Mouse (Mus musculus): ENCODE results near the gene Helz. TPM values are rescaled to one million over a fixed set of nuclear protein-coding genes. Genes with fewer than 3 reads are reported as not detected.

The Helz gene
- polyA plus RNA-seq, 1 experiment from 2014 or later, result 3.3 TPM

GRCm38 (mm10) chr11:107683544-107684465 is 136.1 kb downstream of the Helz start:
- TF ChIP-seq CTCF (IDR thresholded peaks at IDR 0.05; ENCODE audit: low read depth), result no peak
- TF ChIP-seq EP300 (IDR thresholded peaks at IDR 0.05; ENCODE audit: low read depth), result no peak
- Histone ChIP-seq H3K36me3 (replicated peaks; ENCODE audit: insufficient read depth, low read length) (peaks cover 24% of the 10 kb centered on the region), H3K9me3 (ENCODE audit: low read length) (no peaks in the 10 kb centered on the region), H3K27me3 (ENCODE audit: insufficient read depth, low read length) (no peaks in the 10 kb centered on the region), H3K4me3 (ENCODE audit: low read depth, low read length) (no peak overlapping the region), H3K4me2 (ENCODE audit: low read depth, low read length) (no peak overlapping the region), H3K27ac (ENCODE audit: low read depth) (no peak overlapping the region), H3K9ac (replicated peaks) (no peak overlapping the region), H3K4me1 (ENCODE audit: insufficient read depth) (no peaks in the 10 kb centered on the region)
- WGBS (ENCODE audit: insufficient replicate concordance), result 88% methylated on average over 19 of the region's 19 CpGs
- ATAC-seq, result no peak
- DNase-seq, result no peak

- Histone ChIP-seq H3K9me3 (ENCODE audit: low read length) (no peaks in the 10 kb centered on the region), H3K27me3 (ENCODE audit: insufficient read depth, low read length) (no peaks in the 10 kb centered on the region), H3K4me1 (ENCODE audit: insufficient read depth) (0 out of 2 replicates have a peak, but pooled peaks cover 2% of the 10 kb centered on the region), H3K4me2 (ENCODE audit: low read depth, low read length) (no peak overlapping the region), H3K36me3 (replicated peaks; ENCODE audit: insufficient read depth, low read length) (peaks cover 24% of the 10 kb centered on the region), H3K27ac (ENCODE audit: low read depth) (no peak overlapping the region), H3K9ac (replicated peaks) (no peak overlapping the region), H3K4me3 (ENCODE audit: low read depth, low read length) (no peak overlapping the region)
- ATAC-seq (no peak), DNase-seq (no peak)
- no peak for TF ChIP-seq CTCF (IDR thresholded peaks at IDR 0.05; ENCODE audit: low read depth)
- TF ChIP-seq EP300 (IDR thresholded peaks at IDR 0.05; ENCODE audit: low read depth), result no peak
- WGBS (ENCODE audit: insufficient replicate concordance), result 88% methylated on average over 20 of the region's 20 CpGs
These were observed 138.6 kb downstream of the Helz start for GRCm38 (mm10) chr11:107686290-107686689.

DNA sequence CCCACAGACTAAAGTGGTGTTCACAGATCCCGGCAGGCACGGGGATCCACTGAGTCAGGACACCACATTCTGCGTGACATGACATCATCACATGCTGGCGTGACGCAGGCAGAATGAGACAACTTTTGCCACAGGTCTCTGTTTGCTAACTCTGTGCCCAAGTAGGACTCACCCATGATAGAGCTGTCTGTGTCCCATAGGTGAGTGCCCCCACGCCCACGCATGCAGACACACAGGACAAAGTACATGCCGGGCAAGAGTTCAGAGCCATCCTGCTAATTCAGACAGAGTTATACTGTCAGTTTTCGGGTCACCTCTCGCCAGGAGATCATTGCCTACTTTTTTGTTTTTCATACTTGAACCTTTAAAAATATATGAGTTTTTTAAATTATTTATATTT is 140.8 kb downstream of the Helz start:
- Histone ChIP-seq H3K4me1 (ENCODE audit: insufficient read depth) (0 out of 2 replicates have a peak, but pooled peaks cover 2% of the 10 kb centered on the region), H3K4me3 (ENCODE audit: low read depth, low read length) (no peak overlapping the region), H3K27me3 (ENCODE audit: insufficient read depth, low read length) (no peaks in the 10 kb centered on the region), H3K27ac (ENCODE audit: low read depth) (peak overlapping the region; percentile 76), H3K4me2 (ENCODE audit: low read depth, low read length) (no peak overlapping the region), H3K9me3 (ENCODE audit: low read length) (no peaks in the 10 kb centered on the region), H3K36me3 (replicated peaks; ENCODE audit: insufficient read depth, low read length) (peaks cover 24% of the 10 kb centered on the region), H3K9ac (replicated peaks) (no peak overlapping the region)
- peak; percentile 63 for DNase-seq
- ATAC-seq, result peak; percentile 98
- 72% methylated on average over 10 of the region's 10 CpGs for WGBS (ENCODE audit: insufficient replicate concordance)
- TF ChIP-seq CTCF (IDR thresholded peaks at IDR 0.05; ENCODE audit: low read depth) (no peak), EP300 (IDR thresholded peaks at IDR 0.05; ENCODE audit: low read depth) (no peak)

GRCm38 (mm10) chr11:107691569-107691968 is 143.8 kb downstream of the Helz start:
- Histone ChIP-seq H3K27ac (ENCODE audit: low read depth) (no peak overlapping the region), H3K9me3 (ENCODE audit: low read length) (no peaks in the 10 kb centered on the region), H3K4me3 (ENCODE audit: low read depth, low read length) (no peak overlapping the region), H3K36me3 (replicated peaks; ENCODE audit: insufficient read depth, low read length) (peaks cover 5% of the 10 kb centered on the region), H3K4me2 (ENCODE audit: low read depth, low read length) (no peak overlapping the region), H3K4me1 (ENCODE audit: insufficient read depth) (0 out of 2 replicates have a peak, but pooled peaks cover 2% of the 10 kb centered on the region), H3K9ac (replicated peaks) (no peak overlapping the region), H3K27me3 (ENCODE audit: insufficient read depth, low read length) (no peaks in the 10 kb centered on the region)
- DNase-seq, result no peak
- no peak for ATAC-seq
- WGBS (ENCODE audit: insufficient replicate concordance), result 55% methylated on average over 8 of the region's 8 CpGs
- TF ChIP-seq CTCF (IDR thresholded peaks at IDR 0.05; ENCODE audit: low read depth) (no peak), EP300 (IDR thresholded peaks at IDR 0.05; ENCODE audit: low read depth) (no peak)

GRCm38 (mm10) chr11:107693338-107693737 is 145.6 kb downstream of the Helz start:
- no peak overlapping the region for H3K27ac ChIP-seq (ENCODE audit: low read depth)
- H3K27me3 ChIP-seq (ENCODE audit: insufficient read depth, low read length), result no peaks in the 10 kb centered on the region
- H3K36me3 ChIP-seq (replicated peaks; ENCODE audit: insufficient read depth, low read length), result peaks cover 1% of the 10 kb centered on the region; the same call in 1 of the 2 replicates
- 36% methylated on average over 6 of the region's 6 CpGs for WGBS (ENCODE audit: insufficient replicate concordance)
- H3K4me1 ChIP-seq (ENCODE audit: insufficient read depth), result 0 out of 2 replicates have a peak, but pooled peaks cover 2% of the 10 kb centered on the region
- ATAC-seq, result no peak
- no peak for DNase-seq
- H3K4me3 ChIP-seq (ENCODE audit: low read depth, low read length), result no peak overlapping the region
- no peak overlapping the region for H3K9ac ChIP-seq (replicated peaks)
- no peak overlapping the region for H3K4me2 ChIP-seq (ENCODE audit: low read depth, low read length)
- TF ChIP-seq CTCF (IDR thresholded peaks at IDR 0.05; ENCODE audit: low read depth) (no peak), EP300 (IDR thresholded peaks at IDR 0.05; ENCODE audit: low read depth) (peak; percentile 13; the same call in 1 of the 2 replicates)
- no peaks in the 10 kb centered on the region for H3K9me3 ChIP-seq (ENCODE audit: low read length)

DNA sequence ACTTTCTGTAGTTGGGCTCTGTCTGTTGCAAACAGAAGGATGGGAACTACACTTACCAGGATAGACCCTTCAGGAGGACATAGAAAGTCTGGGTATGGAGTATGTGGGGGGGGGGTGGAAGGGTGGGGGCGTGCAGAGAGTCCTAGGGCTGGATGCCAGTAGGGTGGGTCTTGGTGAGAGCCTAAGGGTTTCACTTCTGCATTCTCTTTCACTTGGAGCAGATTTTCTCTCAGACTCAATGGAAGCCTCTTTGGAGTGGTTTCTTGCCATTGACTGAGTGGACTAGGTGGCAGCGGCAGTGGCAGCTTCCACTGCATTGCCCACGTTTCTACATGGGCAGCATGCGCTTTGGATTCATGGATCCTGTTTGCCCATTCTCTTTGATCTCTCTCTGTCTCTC is 152.2 kb downstream of the Helz start:
- 61% methylated on average over 4 of the region's 4 CpGs for WGBS (ENCODE audit: insufficient replicate concordance)

More for the DNA sequence above, 152.2 kb downstream of the Helz start:
- H3K4me2 ChIP-seq (ENCODE audit: low read depth, low read length), result no peak overlapping the region
- no peaks in the 10 kb centered on the region for H3K27me3 ChIP-seq (ENCODE audit: insufficient read depth, low read length)
- DNase-seq (no peak), ATAC-seq (no peak)
- H3K4me1 ChIP-seq (ENCODE audit: insufficient read depth), result 0 out of 2 replicates have a peak, but pooled peaks cover 8% of the 10 kb centered on the region
- no peaks in the 10 kb centered on the region for H3K36me3 ChIP-seq (replicated peaks; ENCODE audit: insufficient read depth, low read length)
- no peak overlapping the region for H3K4me3 ChIP-seq (ENCODE audit: low read depth, low read length)
- H3K27ac ChIP-seq (ENCODE audit: low read depth), result no peak overlapping the region
- no peak overlapping the region for H3K9ac ChIP-seq (replicated peaks)
- H3K9me3 ChIP-seq (ENCODE audit: low read length), result no peaks in the 10 kb centered on the region
- no peak for TF ChIP-seq CTCF (IDR thresholded peaks at IDR 0.05; ENCODE audit: low read depth)
- TF ChIP-seq EP300 (IDR thresholded peaks at IDR 0.05; ENCODE audit: low read depth), result no peak
